Mouse (Mus musculus) kidney, adult 18-20 months (tissue): ENCODE results near the gene Msl2.
A peak's percentile ranks its signal among the peaks of the same experiment; 100 is the strongest.

Experiments
- DNase-seq: peaks from one replicate; pipeline ENCODE4 v3.0.0; 2021

The Msl2 gene

DNA sequence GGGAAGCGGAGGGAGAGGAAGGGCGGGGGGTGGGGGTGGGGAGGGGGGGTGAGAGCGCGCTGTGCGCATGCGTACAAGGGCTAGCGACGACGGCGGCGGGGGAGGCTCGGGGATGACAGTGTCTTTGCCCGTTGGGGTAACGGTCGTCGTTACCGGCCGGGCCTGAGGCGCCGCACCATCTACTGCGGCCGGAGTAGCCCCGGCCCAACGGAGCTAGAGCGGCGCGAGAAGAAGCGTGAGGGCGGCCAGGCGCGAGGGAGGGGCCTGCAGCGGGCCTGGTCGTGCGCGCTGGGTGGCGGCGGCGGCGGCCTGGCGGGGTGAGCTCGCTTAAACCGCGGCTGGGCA is at the start of gene Msl2:
Gene Msl2, plus strand, starts transcription at position 115 of the 345 bp plus-strand sequence.
- no peak for DNase-seq

DNA sequence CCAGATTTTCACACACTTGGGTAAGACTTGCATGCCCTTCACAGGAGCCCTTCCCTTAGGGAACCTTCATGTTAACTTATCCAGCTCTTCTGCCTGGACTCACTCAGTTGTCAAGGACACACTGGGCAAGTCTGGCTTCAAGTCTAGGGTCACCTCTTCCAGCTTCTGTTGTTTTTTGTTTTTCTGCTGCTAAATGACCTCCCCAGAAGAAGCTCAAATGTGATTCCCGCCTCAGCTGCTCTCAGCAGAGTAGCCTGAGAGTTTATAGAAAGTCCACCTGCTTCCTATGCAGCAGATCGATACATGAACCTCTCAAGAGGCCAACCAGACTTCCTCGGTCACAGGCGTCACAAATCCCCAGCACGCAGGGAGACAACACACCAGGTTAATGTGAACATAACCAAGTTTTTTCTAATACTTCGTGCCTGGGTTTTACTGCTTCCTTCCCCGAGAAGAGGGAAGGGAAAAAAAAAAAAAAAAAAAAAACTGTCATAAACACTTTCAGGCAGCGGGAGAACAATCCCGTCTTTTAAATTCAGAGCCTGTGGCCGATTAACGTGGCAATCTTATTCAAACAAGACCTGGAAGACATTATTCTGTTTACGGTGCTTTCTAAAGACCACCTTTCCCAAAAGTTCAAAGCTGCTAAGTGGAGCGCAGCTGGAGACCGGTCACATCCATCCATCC is 40.0 kb upstream of the Msl2 start:
- DNase-seq, result no peak

DNA sequence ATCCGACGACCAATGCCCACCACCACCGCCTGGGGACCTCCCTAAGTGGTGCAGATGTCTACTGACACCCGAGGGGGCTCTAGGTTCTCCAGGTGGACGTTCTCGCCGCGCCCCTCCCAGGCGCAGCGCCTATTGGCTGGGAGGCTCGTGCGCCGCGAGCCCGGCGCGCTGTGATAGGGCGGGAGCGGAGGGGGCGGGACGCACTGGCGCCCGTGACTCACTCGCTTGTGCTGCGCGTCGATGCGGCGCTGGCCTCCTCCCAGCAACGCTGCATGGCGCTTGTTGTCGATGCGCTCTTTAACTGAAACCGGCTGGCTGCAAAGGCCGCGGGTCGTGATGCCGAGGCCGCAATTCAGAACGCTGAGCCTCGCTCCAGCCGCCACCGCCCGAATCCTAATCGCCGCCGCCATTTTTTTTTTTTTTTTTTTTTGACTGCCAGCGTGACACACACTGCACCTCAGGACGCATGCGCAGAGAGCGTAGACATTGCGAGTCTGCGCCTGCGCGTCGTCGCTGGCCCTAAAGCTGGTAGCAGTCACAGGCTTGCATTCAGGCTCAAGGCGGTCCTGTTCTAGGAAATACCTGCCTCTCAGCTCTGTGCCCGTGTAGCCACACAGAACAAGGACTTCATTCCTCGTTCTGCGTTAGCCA is 39.3 kb upstream of the Msl2 start, which contains the start of gene Pccb:
Gene Pccb, minus strand, starts transcription at position 451 of the 651 bp plus-strand sequence.
- DNase-seq, result peak; percentile 97

DNA sequence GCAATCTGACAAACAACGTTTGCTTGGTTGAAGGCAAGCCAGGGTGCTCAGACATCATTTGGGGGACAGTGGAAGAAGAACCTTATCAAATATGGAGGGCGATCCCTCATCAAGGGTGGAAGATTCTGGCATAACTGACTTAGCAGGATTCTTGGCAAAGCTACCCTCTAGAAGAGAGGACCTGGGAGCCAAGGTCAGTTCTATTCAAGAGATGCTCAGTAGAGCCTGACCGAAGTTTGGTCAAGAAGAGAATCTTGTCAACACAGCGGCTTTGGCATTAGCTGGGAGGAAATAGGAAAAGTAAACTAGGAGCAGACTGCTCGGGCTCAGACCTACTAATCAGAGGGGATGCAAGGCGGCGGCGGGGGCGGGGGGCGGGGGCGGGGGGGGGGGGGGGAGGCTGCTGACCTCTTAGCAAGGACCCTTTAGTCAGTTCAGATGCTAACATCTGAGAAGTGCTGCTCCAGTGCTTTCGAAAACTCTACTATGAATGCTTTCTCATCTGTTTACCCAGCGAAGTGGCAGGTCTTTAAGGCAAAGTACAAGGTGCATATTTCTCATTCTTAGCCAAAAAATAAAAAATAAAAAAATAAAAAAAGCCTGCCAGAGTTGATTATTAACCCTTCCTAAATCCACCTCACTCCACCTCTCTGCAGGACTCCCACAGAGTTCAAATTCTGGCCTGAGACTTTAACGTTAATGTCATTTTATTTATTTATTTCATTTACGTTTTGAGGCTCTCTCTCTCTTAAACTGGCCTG is 37.9 kb upstream of the Msl2 start:
- peak; percentile 46 for DNase-seq

DNA sequence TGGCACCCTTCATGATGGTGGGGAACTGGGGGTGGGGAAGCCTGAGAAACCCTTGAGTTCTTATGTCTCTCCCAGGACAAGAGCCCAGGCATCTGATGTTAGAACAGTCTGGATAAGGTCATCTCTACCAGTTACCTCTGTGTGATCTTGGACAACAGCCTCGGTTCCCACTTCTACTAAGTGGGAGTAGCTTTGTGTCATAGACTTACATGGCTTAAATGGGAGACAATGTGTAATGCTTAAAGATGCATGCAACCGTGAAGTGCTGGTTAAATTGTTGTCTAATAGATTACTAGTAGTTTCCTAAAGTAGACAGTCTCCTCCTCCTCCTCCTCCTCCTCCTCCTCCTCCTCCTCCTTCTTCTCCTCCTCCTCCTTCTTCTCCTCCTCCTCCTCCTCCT is 37.0 kb upstream of the Msl2 start:
- peak; percentile 46 for DNase-seq

DNA sequence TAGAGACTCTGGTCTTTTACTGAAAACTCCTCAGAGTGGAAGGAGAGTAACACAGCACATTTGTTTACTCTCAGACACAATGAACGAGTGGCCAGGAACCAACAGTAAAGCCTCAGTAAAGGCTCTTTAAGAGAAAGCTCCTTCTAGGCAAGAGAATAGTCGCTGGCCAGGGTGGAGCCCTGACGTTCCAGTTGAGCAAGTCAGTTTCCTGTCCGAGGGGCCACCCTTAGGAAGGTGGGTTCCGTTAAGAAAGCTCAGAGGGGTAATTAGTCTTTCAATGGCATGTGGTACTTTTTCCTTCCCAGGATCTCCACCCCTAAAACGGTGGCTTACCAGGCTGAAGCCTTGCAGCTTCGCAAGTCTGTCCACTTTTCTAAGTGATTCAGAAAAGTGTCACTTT is 36.5 kb upstream of the Msl2 start:
- DNase-seq, result peak; percentile 63

DNA sequence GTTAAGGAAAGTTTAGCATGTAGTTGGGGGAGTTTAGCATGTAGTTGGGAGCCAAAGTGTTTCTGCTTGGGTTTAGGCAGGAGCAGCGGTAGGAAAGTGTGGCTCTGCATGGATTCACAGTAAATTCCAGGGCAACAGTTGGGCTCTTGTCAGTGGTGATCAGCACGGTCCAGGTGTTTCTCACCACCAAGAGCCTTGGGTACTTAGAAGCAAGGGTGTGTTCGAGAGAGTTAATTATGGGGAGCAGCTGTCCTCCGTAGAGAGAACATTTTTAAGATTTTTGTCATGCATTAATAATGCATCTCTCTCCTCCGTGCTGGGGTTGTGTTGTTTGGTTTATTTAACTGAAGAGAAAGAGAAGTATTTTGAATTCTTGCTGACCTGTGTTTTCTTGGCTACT is 35.3 kb upstream of the Msl2 start:
- DNase-seq, result no peak

DNA sequence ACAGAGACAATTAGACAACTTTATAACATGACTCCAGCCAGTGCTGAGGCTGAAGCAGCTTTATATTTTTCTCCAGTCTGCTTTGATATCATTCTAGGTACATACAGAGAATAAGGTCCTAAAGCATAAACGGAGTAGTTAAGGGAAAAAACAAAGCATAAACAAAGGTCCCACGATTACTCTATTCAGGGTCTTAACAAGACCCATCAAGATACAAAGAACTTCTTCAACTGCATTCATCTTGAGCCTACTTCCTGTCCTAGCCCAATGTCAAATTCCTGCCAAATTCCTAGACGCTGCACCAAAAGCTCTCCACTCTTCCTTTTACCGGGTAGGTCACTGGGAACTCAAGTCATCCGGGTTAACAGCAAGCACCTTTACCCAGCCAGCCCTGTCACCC is 32.4 kb upstream of the Msl2 start:
- no peak for DNase-seq

DNA sequence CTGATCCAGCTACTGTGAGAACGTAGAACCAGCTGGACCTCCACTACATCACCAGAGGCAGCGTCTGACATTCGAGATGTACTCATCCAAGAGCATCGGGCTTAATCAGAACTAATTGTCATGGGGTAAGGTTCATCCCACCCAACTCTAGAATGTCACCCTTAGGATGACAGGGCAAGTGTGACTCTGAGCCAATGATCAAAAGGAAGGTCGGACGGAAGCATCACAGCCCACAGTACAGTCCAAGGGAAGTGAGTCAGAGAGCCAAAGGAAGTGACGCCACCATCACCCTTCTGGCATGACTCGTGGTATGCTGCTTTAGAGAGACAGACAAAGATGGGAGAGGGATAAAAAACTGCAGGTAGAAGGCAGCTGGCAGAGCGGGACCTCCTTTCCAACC is 31.7 kb upstream of the Msl2 start:
- no peak for DNase-seq

DNA sequence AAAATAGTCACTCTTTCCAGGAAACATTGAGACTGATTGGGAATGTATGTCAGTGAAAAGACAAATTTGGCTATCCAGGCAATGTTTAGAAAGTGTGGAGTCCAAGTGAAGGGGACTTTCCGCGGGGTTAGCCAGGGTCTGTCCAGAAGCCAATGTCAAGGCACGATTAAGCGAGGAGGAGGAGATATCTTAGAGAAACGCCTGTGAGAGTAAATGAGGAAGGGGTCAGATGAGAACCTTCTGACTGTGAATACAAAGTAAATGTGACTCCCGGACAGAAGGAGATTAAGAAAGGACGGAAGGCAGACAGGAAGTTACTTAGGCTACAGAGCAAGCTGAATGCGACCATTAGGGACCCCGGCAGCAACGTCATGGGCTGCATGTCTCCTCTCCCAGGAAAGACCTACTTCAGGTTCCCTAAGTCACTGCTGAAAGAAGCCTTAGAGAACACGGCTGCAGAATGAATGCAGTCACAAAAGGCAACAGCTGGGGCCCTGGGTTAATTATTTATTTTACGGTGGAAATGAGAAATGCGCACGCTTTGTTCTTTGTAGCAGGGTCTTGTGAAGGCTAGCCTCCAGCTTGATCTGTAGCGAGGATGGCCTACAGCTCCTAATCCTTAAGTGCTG is 28.1 kb upstream of the Msl2 start:
- peak; percentile 40 for DNase-seq

DNA sequence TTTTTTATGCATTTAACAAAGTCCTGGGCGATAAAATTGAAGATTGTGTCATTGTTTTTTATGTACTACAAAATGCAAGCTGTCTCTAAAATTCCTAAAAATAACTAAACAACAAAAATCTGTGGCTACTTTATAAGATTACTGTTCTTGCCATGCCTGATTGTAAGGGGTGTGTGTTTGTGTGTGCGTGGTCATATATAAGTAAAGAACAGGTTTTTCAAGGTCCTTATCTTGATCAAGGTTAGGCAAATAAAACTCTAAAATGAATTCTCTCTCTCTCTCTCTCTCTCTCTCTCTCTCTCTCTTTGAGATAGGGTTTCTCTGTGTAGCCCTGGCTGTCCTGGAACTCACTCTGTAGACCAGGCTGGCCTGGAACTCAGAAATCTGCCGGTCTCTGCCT is 21.9 kb upstream of the Msl2 start:
- no peak for DNase-seq

DNA sequence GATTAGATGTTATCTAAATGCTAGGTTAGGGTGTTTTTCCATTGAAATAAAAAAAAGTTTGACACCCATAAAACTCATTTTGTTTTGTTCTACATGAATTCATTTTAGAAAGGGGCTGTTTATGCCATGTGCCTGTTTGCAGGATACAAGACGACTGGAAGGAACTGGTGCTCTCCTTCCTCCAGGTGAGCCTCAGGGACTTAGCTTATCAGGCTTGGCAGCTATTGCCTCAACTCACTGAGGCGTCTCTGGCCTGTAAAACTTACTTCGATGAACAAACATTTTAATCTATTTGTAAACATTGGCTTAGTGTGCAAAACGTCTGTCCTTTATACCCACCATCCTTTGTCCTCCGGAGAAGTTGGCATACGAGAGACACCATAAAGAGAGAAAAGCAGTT is 21.2 kb upstream of the Msl2 start:
- DNase-seq, result no peak

DNA sequence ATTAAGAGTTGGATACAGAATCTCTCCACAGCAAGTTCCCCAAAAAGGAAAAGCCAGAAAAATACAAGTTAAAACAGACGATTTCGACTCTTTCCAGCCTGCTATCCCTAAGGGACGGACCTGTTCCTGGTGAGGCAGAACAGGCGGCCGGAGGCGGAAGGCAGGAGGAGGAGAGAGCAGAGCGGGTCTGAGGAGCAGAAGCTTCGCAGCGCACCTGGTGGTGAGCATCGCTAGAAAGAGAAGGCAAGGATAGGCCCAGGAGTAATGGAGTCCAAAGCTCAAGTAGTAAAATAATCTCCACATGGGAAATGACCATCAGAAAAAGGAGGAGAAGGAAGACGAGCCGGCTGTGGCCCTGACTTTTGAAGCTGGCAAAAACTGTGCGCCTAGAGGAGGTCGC is 20.6 kb upstream of the Msl2 start:
- no peak for DNase-seq

DNA sequence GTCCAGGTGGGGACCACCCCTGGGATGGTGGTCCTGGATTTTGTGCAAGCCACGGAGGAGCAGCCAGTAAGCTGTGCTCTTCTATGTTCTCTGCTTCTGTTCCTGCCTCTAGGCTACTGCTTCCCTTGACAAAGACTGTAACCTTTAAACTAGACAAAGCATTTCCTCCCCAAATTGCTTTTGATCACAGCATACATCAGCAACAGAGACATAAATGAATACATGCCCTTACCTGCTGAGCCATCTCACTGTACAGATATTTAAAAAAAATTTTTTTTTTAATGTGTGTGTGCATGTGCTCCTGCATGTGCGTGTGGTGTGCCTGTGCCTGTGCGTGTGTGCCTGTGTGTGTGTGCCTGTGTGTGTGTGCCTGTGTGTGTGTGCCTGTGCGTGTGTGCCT is 16.7 kb upstream of the Msl2 start:
- no peak for DNase-seq

DNA sequence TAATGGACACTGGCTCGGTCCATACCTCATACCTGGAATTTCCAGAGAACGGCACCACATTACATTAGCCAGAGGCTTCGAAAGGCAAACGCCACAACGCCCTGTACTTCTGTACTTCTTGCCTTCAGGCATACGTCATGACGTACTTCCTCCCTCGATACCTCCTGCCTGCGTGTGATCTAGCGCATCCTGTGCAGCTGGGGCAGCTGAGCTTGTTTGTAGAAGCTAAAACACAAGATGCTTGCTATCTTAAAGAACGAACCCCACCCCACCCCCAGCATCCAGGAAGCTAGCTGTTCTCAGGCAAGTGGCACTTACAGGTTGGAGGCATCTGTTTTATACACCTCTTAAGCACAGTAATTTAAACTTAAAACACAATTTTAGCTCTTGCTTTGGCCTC is 12.9 kb upstream of the Msl2 start:
- DNase-seq, result no peak

DNA sequence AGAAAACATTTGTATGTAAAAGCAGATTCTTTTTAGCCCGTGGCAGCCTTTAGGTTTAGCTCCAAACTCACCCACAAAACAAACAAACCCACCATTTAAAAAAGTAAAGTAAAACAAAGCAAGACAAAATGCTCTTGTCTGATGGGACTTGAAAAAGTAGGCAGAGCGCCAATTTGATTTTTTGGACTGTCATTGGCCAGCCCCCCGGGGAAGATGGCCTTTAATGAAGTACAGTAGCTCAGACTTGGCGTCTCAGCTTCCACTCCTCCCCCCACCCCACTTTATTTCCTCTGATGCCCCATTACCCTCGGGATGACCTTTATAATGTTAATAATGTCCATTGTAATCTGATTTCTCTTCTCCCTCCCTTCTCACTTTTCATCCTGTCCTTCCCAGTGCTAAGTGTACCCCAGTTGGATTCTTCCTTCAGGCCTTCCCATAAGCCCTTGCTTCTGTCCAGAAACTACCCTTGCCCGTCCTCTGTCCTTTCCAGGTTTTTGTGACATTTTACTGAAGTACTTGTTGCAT is 11.6 kb upstream of the Msl2 start:
- no peak for DNase-seq

DNA sequence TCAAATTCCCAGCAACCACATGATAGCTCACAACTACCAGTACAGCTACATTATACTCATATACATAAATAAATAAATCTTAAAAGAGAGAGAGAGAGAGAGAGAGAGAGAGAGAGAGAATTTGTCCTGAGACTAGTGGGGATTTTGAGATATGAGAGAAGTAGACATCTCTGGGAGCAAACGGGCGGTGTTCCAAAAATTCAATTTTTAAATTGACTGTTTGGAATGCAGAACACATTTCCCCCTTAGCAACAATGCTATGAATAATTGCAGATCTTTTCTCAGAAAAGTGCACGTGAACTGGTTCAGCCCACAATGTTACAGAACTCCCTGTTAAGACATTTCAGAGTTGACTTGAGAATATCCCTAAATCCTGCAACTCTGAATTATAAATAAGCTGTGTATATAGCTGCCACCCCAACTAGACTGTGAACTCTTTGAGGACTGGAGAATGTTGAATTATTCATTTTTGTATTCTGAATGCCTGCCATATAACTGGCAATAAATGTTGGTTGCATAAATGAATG is 8.8 kb upstream of the Msl2 start:
- DNase-seq, result no peak

DNA sequence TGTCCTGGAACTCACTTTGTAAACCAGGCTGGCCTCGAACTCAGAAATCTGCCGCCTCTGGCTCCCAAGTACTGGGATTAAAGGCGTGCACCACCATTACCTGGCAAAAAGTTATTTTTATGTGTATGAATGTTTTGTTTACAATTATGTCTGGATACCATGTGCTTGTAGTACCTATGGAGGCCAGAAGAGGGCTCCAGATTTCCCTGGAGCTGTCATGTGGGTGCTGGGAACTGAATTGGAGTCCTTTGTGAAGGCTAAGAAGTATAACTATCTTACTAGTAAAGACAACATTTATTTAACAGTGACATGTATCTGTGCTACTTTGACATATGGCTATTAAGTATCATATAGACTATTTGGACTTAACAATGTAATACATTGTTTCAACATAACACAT is 4.1 kb upstream of the Msl2 start:
- DNase-seq, result no peak

DNA sequence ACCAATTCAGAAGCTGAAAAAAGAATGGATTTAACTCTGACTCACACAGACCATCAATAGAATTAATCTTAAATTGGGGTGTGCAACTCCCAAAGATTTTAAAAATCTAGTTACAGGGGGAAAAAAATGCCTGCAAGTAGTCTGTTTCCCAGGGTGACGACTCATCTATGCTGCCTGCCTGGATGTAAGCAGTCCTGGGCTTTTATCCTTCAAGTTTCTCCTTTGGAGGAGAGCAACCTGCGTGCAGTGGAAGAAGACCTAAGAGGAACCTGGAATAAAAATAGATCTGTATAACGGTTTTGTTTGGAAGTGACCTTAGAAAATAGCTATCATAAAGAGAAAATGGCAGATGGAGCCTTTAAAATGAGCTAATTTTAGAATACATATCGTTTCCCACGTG is 1.4 kb upstream of the Msl2 start:
- no peak for DNase-seq

DNA sequence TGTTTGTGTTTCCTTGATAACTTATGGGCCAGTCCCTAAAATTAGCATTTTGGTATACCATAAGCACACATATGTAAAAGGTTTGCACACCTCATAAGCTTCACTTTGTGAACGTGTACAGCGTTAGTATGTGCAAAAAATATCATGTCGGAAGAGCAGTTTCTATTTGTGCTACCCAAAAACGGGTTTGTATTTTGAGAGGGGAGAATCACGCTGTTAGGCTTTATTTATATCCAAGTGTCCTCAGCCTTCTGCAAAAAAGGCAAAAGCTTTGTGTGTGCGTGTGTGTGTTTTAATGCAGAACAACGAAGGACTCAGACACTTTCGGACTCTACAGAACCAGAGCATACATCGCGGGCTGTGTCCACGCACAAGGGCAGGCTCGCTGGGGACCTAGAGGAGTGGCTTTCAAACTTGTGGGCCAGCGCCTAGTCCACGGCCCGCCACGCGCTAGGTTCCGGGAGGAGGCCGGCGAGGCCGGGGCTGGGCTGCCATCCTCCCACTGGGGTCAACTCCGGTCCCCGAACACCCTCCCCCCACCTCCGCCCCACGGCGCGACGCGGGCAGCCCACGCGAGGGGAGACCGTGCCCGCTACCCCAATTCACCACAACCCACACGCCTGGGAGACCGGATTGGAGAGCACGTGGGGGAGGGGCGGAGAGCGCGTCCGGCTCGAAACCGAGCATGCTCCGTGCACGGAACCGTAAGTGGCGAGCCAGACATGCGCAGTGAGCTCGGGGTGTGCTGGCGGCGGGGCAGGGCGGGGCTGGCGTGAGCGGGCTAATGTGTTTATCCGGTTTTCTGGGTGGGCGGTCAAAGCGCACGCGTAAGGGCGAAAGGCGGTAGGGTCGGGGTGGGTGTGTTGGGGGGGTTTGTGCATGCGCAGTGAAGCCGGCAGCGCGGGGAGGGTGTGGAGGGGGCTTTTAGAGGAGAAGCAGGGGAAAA is 587 bp upstream of the Msl2 start:
- peak; percentile 99 for DNase-seq

DNA sequence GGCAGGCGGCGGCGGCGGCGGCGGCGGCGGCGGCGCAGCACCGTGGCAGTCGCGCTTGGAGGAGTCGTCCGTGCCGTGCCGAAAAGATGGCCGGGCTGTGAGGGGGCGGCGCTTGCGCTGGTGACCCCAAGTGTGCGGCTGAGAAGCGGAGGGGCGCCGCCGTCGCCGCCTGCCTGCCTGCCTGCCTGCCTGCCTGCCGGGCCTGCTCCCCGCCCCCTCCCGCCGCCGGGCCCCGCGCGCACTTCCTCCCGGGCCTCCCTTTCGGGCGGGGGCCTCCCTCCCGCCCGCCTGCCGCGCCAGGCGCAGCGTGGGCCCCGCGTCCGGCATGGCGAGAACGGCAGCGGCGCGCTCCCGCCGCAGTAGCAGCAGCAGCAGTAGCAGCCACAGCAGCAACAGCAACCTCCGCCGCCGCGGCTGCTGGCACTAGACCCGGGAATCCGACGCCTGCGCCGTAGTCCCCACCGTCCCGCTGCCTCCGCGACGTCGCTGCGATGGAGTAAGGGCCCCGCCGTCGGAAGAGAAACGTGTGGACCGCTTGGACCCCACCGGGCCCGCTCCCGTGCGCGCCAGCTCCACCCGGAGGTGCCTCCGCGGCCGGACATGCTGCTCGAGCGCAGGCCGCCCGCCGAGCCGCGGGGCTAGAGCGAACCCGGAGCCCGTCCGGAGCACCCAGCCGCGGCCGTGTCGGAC is 576 bp downstream of the Msl2 start:
- DNase-seq, result peak; percentile 87
